Mouse (Mus musculus) adrenal gland, adult 18-20 months (tissue): ENCODE measurements around the gene Atp6v0a4. TPM values are rescaled to one million over a fixed set of nuclear protein-coding genes. Genes with fewer than 3 reads are reported as not detected.

Experiments used
- DNase-seq, 2 experiments: peaks; one replicate each; pipeline ENCODE4 v3.0.0; 2021 to 2022; ENCODE audit warnings: low spot score in 2 of 2
- total RNA-seq, 2 experiments: library from RNA; stranded (reverse); gene quantifications; 1 replicate in 1 of 2; 2 replicates in 1 of 2; pipeline ENCODE4 v1.2.3; 2021

Atp6v0a4 gene
- total RNA-seq, 2 experiments from 2014 or later = 0.86 to 2.0 TPM

DNA sequence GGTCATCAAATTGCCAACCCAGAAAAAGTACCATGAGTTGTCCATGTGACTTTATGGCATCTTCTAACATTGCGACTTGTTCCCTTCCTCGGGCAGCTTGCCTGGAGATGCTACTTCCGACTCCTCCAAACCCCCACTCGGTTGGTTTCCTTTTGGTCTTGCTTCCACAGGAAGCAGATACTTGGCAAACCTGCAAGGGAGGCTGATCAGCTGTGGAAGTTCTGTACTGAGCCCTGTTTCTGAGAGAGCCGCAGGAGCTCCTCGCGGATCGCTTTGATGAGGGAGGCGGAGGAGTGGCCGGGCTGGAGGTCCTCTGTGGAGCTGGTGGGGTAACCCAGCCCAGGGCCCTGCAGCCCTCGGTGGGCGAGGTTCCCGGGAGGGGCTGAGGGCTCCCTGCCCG lies 3.7 kb upstream of the Atp6v0a4 start:
- DNase-seq = no peak

- no peak for DNase-seq
Measured at GRCm38 (mm10) chr6:38125462-38125861, 1.1 kb upstream of the Atp6v0a4 start.

- no peak for DNase-seq
Measured at GRCm38 (mm10) chr6:38124882-38125281, 496 bp upstream of the Atp6v0a4 start.

GRCm38 (mm10) chr6:38123471-38124206 lies 747 bp downstream of the Atp6v0a4 start:
- DNase-seq = no peak

DNA sequence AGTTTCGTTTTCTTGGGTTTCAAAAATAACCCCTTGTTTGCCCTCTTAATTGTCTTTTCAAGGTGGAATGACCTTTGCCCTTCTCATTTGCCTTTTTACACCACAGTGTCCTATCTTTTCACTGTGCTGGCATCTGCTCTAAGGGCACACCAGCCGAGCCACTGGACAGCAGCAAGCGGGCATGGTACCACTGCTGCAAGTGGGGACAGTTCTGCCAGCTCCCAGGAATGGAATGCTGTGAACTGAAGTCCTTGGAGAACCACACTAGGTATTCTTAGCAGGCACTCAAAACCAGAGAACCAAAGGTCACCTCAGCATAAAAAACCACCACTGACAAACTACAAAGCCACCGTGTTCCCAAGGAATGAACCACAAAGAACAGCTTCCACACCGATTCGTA lies 1.6 kb downstream of the Atp6v0a4 start:
- DNase-seq = no peak

- no peak for DNase-seq
Measured at GRCm38 (mm10) chr6:38121843-38122242, 2.5 kb downstream of the Atp6v0a4 start.

DNA sequence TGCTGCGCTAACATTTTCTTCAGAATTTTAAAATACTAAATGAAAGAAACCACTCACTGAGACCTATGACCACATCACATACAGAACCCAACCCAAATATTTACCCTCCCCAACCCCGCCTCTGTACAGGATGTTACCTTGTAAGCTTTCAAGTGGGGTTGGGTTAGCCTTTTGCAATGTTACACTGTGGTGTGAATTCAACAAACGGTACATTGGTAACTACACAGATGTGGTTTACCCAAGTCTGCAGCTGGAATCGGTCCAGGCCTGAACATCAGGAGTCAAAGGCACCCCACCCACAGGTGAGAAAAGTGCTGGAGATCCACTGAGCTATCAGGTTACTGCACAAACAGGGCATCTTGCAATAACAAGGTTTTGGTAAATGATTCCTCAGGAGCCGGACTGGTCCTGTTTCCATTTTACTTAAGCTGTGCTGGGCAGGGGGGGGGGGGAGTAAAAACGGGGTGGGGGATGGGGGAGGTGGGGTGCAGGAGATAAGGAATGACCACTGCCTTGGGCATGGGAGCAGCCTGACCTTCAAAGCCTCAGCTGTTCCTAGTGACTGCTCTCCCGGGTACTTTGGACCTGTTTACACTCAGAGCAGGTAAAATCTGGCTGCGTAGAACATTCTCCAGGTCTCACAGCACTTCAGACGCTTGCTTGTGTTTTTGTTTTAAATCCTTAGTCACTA lies 3.6 kb downstream of the Atp6v0a4 start:
- DNase-seq = no peak

DNA sequence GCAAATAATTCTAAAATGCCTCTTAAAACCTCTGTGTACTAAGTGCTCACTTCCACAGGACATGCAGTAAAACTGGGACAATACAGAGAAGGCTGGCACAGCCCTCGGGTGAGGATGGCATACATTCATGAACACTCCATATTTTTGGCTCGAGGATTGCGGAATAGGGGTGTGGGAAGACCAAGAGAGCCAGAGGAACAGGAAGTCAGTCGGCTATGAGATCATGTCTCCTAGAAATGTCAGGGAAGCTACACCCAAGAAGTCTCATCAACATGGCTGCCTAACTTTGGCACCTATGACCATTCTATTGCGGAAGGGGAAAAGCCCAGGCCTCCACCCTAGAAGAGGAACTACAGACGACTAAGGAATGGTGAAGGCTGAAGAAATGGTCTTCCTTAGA lies 6.0 kb downstream of the Atp6v0a4 start:
- DNase-seq = no peak

- no peak for DNase-seq
Measured at GRCm38 (mm10) chr6:38116107-38116770, 8.1 kb downstream of the Atp6v0a4 start.

DNA sequence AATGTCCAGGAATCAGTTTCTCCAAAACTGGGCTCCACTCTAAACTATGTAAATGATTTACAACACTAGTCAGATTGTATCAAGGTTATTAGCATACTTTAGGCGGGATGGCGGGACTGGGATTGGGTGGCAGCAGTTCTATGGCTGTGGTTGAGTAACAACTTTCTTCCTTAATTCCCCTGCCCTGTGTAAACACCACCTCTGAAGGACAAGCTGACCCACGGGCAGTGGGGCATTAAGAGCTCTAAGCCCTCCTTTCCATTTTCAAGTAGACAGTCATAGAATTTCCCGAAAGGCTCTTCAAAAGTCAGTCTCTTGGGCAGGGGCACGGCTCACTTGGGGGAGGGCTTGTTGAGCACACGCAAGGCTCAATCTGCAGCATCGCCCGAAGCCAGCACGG lies 13.5 kb downstream of the Atp6v0a4 start:
- no peak for DNase-seq

DNA sequence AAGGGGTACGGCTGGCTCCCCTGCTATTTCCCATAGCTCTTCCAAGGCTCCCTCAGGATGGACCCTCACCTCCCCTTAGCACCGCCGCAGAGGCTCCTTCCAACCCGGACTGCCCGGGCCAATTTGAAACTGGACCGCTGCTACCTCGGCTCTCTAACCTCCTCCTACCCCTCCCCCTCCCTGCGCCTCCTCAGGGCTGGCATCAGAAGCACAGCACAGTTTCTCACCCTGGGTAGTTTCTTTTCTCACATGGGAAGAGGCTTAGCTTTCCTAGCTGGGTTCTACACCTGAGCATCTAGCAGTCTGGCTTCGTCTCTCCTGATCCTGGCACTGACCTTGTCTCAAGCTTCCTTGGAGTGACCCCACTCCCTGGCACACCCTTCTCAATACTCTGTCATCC lies 14.5 kb downstream of the Atp6v0a4 start:
- DNase-seq = no peak

GRCm38 (mm10) chr6:38109160-38109795 lies 15.1 kb downstream of the Atp6v0a4 start, which contains the start of gene Tmem213:
Tmem213 (plus strand) TSS chr6:38109255.
- no peak for DNase-seq

DNA sequence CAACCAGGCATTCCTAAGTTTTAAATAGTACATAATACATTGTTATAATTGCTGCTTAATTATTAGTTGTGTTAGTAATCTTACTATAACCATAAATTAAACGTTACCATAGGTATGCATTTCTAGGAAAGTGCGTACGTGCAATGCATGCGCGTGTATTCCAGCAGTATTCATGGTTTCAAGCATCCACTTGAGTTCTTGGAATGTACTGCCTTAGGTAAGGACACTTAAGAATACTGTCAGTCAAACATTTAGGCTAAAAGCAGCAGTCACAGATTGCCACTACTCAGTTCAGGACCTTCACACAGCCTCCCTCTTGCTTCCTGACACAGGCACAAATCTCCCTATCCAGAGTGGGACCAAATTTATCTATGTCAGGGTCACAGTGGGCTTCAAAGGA lies 15.9 kb downstream of the Atp6v0a4 start:
- no peak for DNase-seq

DNA sequence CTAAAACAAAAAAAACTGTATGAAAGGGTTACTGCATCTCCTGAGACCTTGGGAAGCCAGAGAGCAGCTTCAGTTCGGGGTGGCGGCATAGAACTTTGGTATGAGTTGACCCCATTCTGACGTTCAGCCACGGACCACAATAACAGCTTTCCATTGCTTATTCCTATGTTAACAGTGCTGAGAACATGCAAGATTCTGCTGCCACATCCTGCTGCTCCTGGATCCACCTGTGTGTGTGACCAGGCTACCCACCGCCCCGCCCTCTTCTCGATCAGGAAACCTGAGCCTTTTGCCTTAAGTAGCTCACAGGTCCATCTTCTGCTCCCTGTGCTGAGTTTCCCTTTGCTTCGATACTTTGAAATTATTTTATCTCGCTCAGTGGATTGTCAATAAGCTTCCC lies 18.5 kb downstream of the Atp6v0a4 start:
- no peak for DNase-seq

DNA sequence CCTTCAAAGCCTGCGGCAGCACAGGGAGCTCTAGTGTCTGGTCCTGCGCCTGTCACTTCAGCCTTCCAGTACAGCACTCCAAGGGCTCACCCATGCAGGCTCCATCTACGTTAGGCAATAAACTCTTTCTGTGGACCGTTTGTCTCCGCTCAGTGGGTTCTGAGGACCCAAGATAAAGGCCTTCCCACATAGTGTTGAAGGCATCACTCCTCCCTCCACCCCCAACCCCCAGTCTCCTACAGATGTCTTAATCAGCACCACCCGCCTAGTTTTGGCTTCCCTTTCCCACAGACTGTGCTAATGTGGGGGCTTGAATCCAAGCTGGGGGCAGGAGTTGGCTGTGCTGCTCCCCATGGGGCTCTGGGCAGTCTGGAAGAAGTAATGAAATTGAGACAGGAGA lies 20.6 kb downstream of the Atp6v0a4 start:
- DNase-seq = no peak

GRCm38 (mm10) chr6:38102216-38102795 lies 22.1 kb downstream of the Atp6v0a4 start:
- no peak for DNase-seq

- no peak for DNase-seq
Measured at GRCm38 (mm10) chr6:38096961-38097370, 27.4 kb downstream of the Atp6v0a4 start.

GRCm38 (mm10) chr6:38094701-38095100 lies 29.7 kb downstream of the Atp6v0a4 start:
- DNase-seq = no peak

DNA sequence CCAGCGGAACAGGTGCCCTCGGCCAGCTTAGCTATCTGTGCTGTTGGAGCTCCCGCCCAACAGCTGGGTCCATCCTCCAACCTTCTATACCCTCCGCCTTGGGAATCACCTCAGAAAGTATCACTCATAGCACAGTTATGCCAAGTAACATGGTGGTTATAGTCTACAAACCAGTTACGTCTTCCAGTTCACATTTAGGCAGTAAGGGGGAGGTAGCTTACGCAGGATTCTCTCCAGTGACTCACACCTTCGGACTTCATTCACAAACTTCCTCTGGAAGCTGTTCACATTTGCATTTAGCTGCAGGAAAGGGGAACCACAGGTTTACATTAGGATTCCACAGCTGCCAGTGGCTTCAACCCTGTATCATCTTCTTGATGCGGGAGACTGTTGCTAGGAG lies 31.8 kb downstream of the Atp6v0a4 start:
- no peak for DNase-seq

DNA sequence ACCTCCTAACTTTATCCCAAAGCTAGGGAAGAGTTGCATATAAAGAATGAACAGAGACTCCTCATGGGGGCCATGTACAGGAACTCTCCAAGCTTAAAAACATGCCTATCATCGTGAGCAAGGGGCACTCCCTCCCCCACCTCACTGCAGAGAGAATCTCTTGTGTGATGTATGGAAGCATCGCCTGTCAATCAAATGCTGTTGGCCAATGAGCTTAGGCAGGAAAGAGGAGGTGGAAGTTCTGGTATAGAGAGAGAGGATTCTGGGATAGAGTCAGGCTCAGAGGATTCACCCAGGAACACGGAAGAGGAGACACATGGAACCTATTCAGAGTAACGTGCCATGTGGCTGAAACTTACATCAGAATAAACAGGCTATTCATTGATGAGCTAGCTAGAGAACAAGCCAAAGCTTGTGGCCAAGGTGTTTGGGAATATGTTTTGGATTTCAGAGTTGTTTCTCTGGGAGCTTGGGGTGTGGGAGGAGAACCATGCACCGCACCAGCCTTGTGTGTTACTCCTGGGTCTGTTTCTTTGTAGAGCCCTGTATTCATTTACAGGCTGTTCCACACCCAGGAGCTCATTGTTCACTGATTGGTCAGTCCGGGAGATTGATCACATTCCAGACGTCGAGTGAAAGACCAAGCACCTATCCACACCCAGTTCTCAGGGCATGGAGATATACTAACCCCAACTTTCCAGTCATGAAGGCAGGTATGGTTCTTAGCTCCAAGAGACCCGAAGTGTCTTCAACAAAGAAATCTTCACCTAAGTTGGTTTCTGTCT lies 37.0 kb downstream of the Atp6v0a4 start:
- DNase-seq = no peak
